Mouse (Mus musculus) heart, adult 2 months (tissue): ENCODE data around the gene Ube2j1. TPM values are rescaled to one million over a fixed set of nuclear protein-coding genes. Genes with fewer than 3 reads are reported as not detected.
"Not testable (repeated sequence)": the region's sequence is repeated elsewhere in the genome, so short reads cannot be mapped to it uniquely, and the experiment has no call there.

Source experiments
- DNase-seq, 2 experiments: peaks; one replicate each; pipeline ENCODE4 v3.0.0; 2021
- H3K27ac ChIP-seq: fragments of 200-600 bp; 2 replicates; pipeline ENCODE4 v1.8.1; 2022
- H3K27me3 ChIP-seq: fragments of 200-500 bp; 2 replicates; pipeline ENCODE4 v1.6.1; 2012; ENCODE audit warnings: mild to moderate bottlenecking, low read length, inconsistent platforms, mixed read lengths; ENCODE audit not compliant: control insufficient read depth, insufficient read depth
- H3K36me3 ChIP-seq: fragments of 200-500 bp; 2 replicates; pipeline ENCODE4 v1.6.1; 2012; ENCODE audit warnings: low read length, inconsistent platforms; ENCODE audit not compliant: control insufficient read depth, insufficient read depth
- H3K4me1 ChIP-seq: fragments of 200-500 bp; 2 replicates; pipeline ENCODE4 v1.6.1; 2011; ENCODE audit warnings: low read length; ENCODE audit not compliant: control insufficient read depth, insufficient read depth
- H3K4me3 ChIP-seq: fragments of 200-600 bp; 2 replicates; pipeline ENCODE4 v1.8.1; 2022
- H3K79me2 ChIP-seq: fragments of 200-500 bp; replicated peaks from 2 replicates; pipeline ENCODE4 v1.6.1; 2012; ENCODE audit warnings: mild to moderate bottlenecking, inconsistent platforms, low read length, moderate library complexity, mixed read lengths; ENCODE audit not compliant: control insufficient read depth, insufficient read depth
- H3K9ac ChIP-seq: fragments of 200-500 bp; 2 replicates; pipeline ENCODE4 v1.6.1; 2012; ENCODE audit warnings: low read depth, mild to moderate bottlenecking, control low read depth, inconsistent platforms, low read length, mixed read lengths
- CTCF ChIP-seq: fragments of 200-600 bp; IDR thresholded peaks from 2 replicates; pipeline ENCODE4 v1.8.1; 2022; ENCODE audit warnings: antibody characterized with exemption, mild to moderate bottlenecking, moderate library complexity
- EP300 ChIP-seq: fragments of 200-500 bp; IDR thresholded peaks from 2 replicates; pipeline ENCODE4 v1.6.1; 2011; ENCODE audit warnings: low read depth, low read length, control low read depth; ENCODE audit not compliant: insufficient read depth
- POLR2A ChIP-seq: fragments of 200-500 bp; IDR thresholded peaks from 2 replicates; pipeline ENCODE4 v1.6.1; 2011; ENCODE audit warnings: mild to moderate bottlenecking, low read depth, low read length, control low read depth; ENCODE audit not compliant: insufficient read depth
- WGBS: fragments of 180-500 bp; shearing (Covaris S2); methylation state at CpG from one replicate; pipeline ENCODE4 v1.1.7; 2018; 5-methylcytosine and 5-hydroxymethylcytosine counted together
- intact Hi-C: fragments of 180-260 bp; cut with DNase I; formaldehyde crosslinking; loops from one replicate; pipeline ENCODE4 v1.15.1; 2025
- polyA plus RNA-seq: library from polyadenylated mRNA; depleted of rRNA; stranded (reverse); fragments of >200 nt; gene quantifications from 2 replicates; pipeline ENCODE4 v1.2.3, GENCODE M21; 2012
- total RNA-seq, 2 experiments: library from RNA; stranded (reverse); gene quantifications; 2 replicates each; pipeline ENCODE4 v1.2.3; 2021

The Ube2j1 gene
- total and polyA plus RNA-seq, 3 experiments: 14.1 to 41.9 (median 40.8) TPM

- H3K27me3 ChIP-seq: no peaks in the 10 kb centered on the region
- no peak overlapping the region for H3K4me3 ChIP-seq
- no peak overlapping the region for H3K27ac ChIP-seq
- TF ChIP-seq POLR2A: no peak
- no peak for TF ChIP-seq CTCF
- TF ChIP-seq EP300: no peak
- 93% methylated on average over 5 of the region's 5 CpGs for WGBS
- no peaks in the 10 kb centered on the region for H3K36me3 ChIP-seq
- H3K79me2 ChIP-seq: peaks cover 2% of the 10 kb centered on the region; the same call in 1 of the 2 replicates
- DNase-seq: no peak
- intact Hi-C loops: no loop called here
- H3K4me1 ChIP-seq: no peaks in the 10 kb centered on the region
- H3K9ac ChIP-seq: no peak overlapping the region
Observed at GRCm38 (mm10) chr4:32996083-32996482, 35.1 kb upstream of the Ube2j1 start.

- no peaks in the 10 kb centered on the region for H3K27me3 ChIP-seq
- TF ChIP-seq POLR2A (no peak), CTCF (no peak), EP300 (no peak)
- no peaks in the 10 kb centered on the region; the same call in 1 of the 2 replicates for H3K4me1 ChIP-seq
- no peak overlapping the region for H3K4me3 ChIP-seq
- H3K36me3 ChIP-seq: no peaks in the 10 kb centered on the region
- no peak overlapping the region for H3K9ac ChIP-seq
- H3K79me2 ChIP-seq: peaks cover 2% of the 10 kb centered on the region; the same call in 1 of the 2 replicates
- intact Hi-C loops: no loop called here
- H3K27ac ChIP-seq: no peak overlapping the region
- 76% methylated on average over 5 of the region's 5 CpGs for WGBS
- no peak for DNase-seq
Observed at GRCm38 (mm10) chr4:32997571-32997970, 33.6 kb upstream of the Ube2j1 start.

GRCm38 (mm10) chr4:32998996-32999395 lies 32.2 kb upstream of the Ube2j1 start:
- no peak for TF ChIP-seq POLR2A
- TF ChIP-seq EP300: no peak
- TF ChIP-seq CTCF: no peak
- H3K4me3 ChIP-seq: no peak overlapping the region
- H3K4me1 ChIP-seq: no peaks in the 10 kb centered on the region; the same call in 1 of the 2 replicates
- WGBS: 96% methylated on average over 8 of the region's 8 CpGs
- no peak overlapping the region for H3K27ac ChIP-seq
- H3K36me3 ChIP-seq: no peaks in the 10 kb centered on the region
- intact Hi-C loops: no loop called here
- H3K79me2 ChIP-seq: no peaks in the 10 kb centered on the region
- no peak for DNase-seq
- H3K27me3 ChIP-seq: no peaks in the 10 kb centered on the region
- no peak overlapping the region for H3K9ac ChIP-seq

- intact Hi-C loops: no loop called here
- 69% methylated on average over 3 of the region's 3 CpGs for WGBS
- H3K27me3 ChIP-seq: no peaks in the 10 kb centered on the region
- H3K4me3 ChIP-seq: no peak overlapping the region
- no peaks in the 10 kb centered on the region for H3K36me3 ChIP-seq
- TF ChIP-seq CTCF: no peak
- no peak for TF ChIP-seq POLR2A
- no peak for TF ChIP-seq EP300
- no peaks in the 10 kb centered on the region for H3K79me2 ChIP-seq
- H3K9ac ChIP-seq: no peak overlapping the region
- H3K4me1 ChIP-seq: no peaks in the 10 kb centered on the region; the same call in 1 of the 2 replicates
- DNase-seq: no peak
- H3K27ac ChIP-seq: no peak overlapping the region
Observed at GRCm38 (mm10) chr4:33002081-33002480, 29.1 kb upstream of the Ube2j1 start.

GRCm38 (mm10) chr4:33005595-33006470 lies 25.4 kb upstream of the Ube2j1 start:
- H3K4me1 ChIP-seq, H3K9ac ChIP-seq, H3K27me3 ChIP-seq, H3K36me3 ChIP-seq, H3K4me3 ChIP-seq, H3K27ac ChIP-seq, H3K79me2 ChIP-seq, DNase-seq, intact Hi-C loops: not testable (repeated sequence)
- 92% methylated on average over 10 of the region's 10 CpGs for WGBS

GRCm38 (mm10) chr4:33006844-33007243 lies 24.4 kb upstream of the Ube2j1 start:
- Histone ChIP-seq H3K36me3 (no peaks in the 10 kb centered on the region), H3K4me3 (no peak overlapping the region), H3K27ac (no peak overlapping the region), H3K4me1 (no peaks in the 10 kb centered on the region), H3K9ac (no peak overlapping the region), H3K79me2 (no peaks in the 10 kb centered on the region), H3K27me3 (no peaks in the 10 kb centered on the region)
- TF ChIP-seq EP300 (no peak), POLR2A (no peak), CTCF (no peak)
- DNase-seq: no peak
- intact Hi-C loops: no loop called here
- WGBS: 92% methylated on average over 11 of the region's 11 CpGs
